Mouse (Mus musculus) MEL (cell line): ENCODE measurements at regions not wholly inside any gene's neighbourhood (a gene's known extent, or its start where the extent isn't known, plus 50 kb on each side); places are given as distances from the start of the nearest gene placed in this dataset.

ENCODE experiments used
- DNase-seq: peaks from one replicate; pipeline ENCODE4 v3.0.0; 2011; ENCODE audit warnings: low read depth, low spot score
- H3K27ac ChIP-seq: 2 replicates; pipeline ENCODE4 v1.5.1; 2012; ENCODE audit warnings: low read depth, mild to moderate bottlenecking, control low read depth, low read length, moderate library complexity; ENCODE audit not compliant: control insufficient read depth
- H3K27me3 ChIP-seq, 2 experiments: fragments of 150-350 bp in 1 of 2; sonication (generic) in 1 of 2; 2 replicates each; pipeline ENCODE4 v1.6.1; 2012; ENCODE audit warnings: low read length in 2 of 2, mild to moderate bottlenecking in 2 of 2, improper control_type of control experiment in 1 of 2, moderate library complexity in 1 of 2; ENCODE audit not compliant: insufficient read depth in 2 of 2, control insufficient read depth in 1 of 2
- H3K36me3 ChIP-seq, 2 experiments: 2 replicates each; pipeline ENCODE4 v1.6.1; 2012 to 2014; ENCODE audit warnings: low read length in 2 of 2, improper control_type of control experiment in 1 of 2, inconsistent platforms in 1 of 2, mild to moderate bottlenecking in 1 of 2; ENCODE audit not compliant: insufficient read depth in 2 of 2, control insufficient read depth in 1 of 2
- H3K4me1 ChIP-seq, 2 experiments: fragments of 150-350 bp in 1 of 2; sonication (generic) in 1 of 2; 2 replicates each; pipeline ENCODE4 v1.6.1; 2012; ENCODE audit warnings: low read length in 2 of 2, improper control_type of control experiment in 1 of 2, mild to moderate bottlenecking in 1 of 2; ENCODE audit not compliant: insufficient read depth in 2 of 2, control insufficient read depth in 1 of 2
- H3K4me3 ChIP-seq, 2 experiments: fragments of 150-350 bp in 1 of 2; sonication (generic) in 1 of 2; 2 replicates each; pipeline ENCODE4 v1.5.1; 2012; ENCODE audit warnings: low read depth in 2 of 2, low read length in 2 of 2, mild to moderate bottlenecking in 2 of 2, moderate library complexity in 2 of 2, control low read depth in 1 of 2, improper control_type of control experiment in 1 of 2; ENCODE audit not compliant: control insufficient read depth in 1 of 2, insufficient read depth in 1 of 2
- H3K79me2 ChIP-seq: 2 replicates; pipeline ENCODE4 v1.6.1; 2012; ENCODE audit warnings: mild to moderate bottlenecking, low read length, moderate library complexity; ENCODE audit not compliant: control insufficient read depth, poor library complexity, insufficient read depth
- H3K9ac ChIP-seq: 2 replicates; pipeline ENCODE4 v1.6.1; 2012; ENCODE audit warnings: low read depth, mild to moderate bottlenecking, control low read depth, low read length, moderate library complexity; ENCODE audit not compliant: control insufficient read depth, poor library complexity, severe bottlenecking
- H3K9me3 ChIP-seq: fragments of 150-350 bp; sonication (generic); replicated peaks from 2 replicates; pipeline ENCODE4 v1.6.1; 2012; ENCODE audit warnings: mild to moderate bottlenecking, low read length, improper control_type of control experiment, moderate library complexity; ENCODE audit not compliant: insufficient read depth
- BHLHE40 ChIP-seq: IDR thresholded peaks from 2 replicates; pipeline ENCODE4 v1.6.1; 2012; ENCODE audit warnings: low read depth, mild to moderate bottlenecking, inconsistent platforms, low read length, improper control_type of control experiment, borderline replicate concordance
- CHD2 ChIP-seq: IDR thresholded peaks from 2 replicates; pipeline ENCODE4 v1.6.1; 2011; ENCODE audit warnings: low read length, improper control_type of control experiment
- CTCF ChIP-seq, 3 experiments: IDR thresholded peaks in 2 of 3; conservative IDR thresholded peaks in 1 of 3; 2 replicates each; pipeline ENCODE4 v1.5.1; 2011 to 2012; ENCODE audit warnings: low read length in 3 of 3, low read depth in 2 of 3, mild to moderate bottlenecking in 2 of 3, improper control_type of control experiment in 1 of 3, inconsistent platforms in 1 of 3, mixed read lengths in 1 of 3, moderate library complexity in 1 of 3; ENCODE audit not compliant: control insufficient read depth in 1 of 3, insufficient read depth in 1 of 3, poor library complexity in 1 of 3, severe bottlenecking in 1 of 3
- E2F4 ChIP-seq: IDR thresholded peaks from 2 replicates; pipeline ENCODE4 v1.6.1; 2011; ENCODE audit warnings: low read depth, low read length, improper control_type of control experiment, borderline replicate concordance
- ELF1 ChIP-seq: IDR thresholded peaks from 2 replicates; pipeline ENCODE4 v1.6.1; 2014; ENCODE audit warnings: low read depth, mild to moderate bottlenecking, inconsistent platforms, low read length, improper control_type of control experiment, moderate library complexity
- EP300 ChIP-seq, 2 experiments: IDR thresholded peaks; 2 replicates each; pipeline ENCODE4 v1.6.1; 2011; ENCODE audit warnings: improper control_type of control experiment in 2 of 2, low read length in 2 of 2, low read depth in 1 of 2, mild to moderate bottlenecking in 1 of 2
- GABPA ChIP-seq: IDR thresholded peaks from 2 replicates; pipeline ENCODE4 v1.6.1; 2012; ENCODE audit warnings: low read depth, mild to moderate bottlenecking, inconsistent platforms, low read length, improper control_type of control experiment, moderate library complexity
- GATA1 ChIP-seq: IDR thresholded peaks from 2 replicates; pipeline ENCODE4 v1.6.1; 2011; ENCODE audit warnings: low read depth, low read length, improper control_type of control experiment
- HCFC1 ChIP-seq: IDR thresholded peaks from 2 replicates; pipeline ENCODE4 v1.6.1; 2012; ENCODE audit warnings: low read depth, mild to moderate bottlenecking, inconsistent platforms, low read length, improper control_type of control experiment, moderate library complexity
- JUND ChIP-seq: IDR thresholded peaks from 2 replicates; pipeline ENCODE4 v1.6.1; 2011; ENCODE audit warnings: low read depth, mild to moderate bottlenecking, improper control_type of control experiment, low read length
- KAT2A ChIP-seq: conservative IDR thresholded peaks from 2 replicates; pipeline ENCODE4 v1.6.1; 2012; ENCODE audit warnings: low read depth, low read length, improper control_type of control experiment, inconsistent platforms
- MAX ChIP-seq: IDR thresholded peaks from 2 replicates; pipeline ENCODE4 v1.6.1; 2011; ENCODE audit warnings: low read length, improper control_type of control experiment
- MAZ ChIP-seq: IDR thresholded peaks from 2 replicates; pipeline ENCODE4 v1.6.1; 2012; ENCODE audit warnings: low read depth, mild to moderate bottlenecking, inconsistent platforms, low read length, improper control_type of control experiment
- MXI1 ChIP-seq: IDR thresholded peaks from 2 replicates; pipeline ENCODE4 v1.6.1; 2011; ENCODE audit warnings: mild to moderate bottlenecking, low read depth, low read length, improper control_type of control experiment
- MYB ChIP-seq: IDR thresholded peaks from 2 replicates; pipeline ENCODE4 v1.6.1; 2011; ENCODE audit warnings: mild to moderate bottlenecking, low read depth, low read length, improper control_type of control experiment
- POLR2AphosphoS2 ChIP-seq: IDR thresholded peaks from 2 replicates; pipeline ENCODE4 v1.6.1; 2011; ENCODE audit warnings: low read length, improper control_type of control experiment
- RAD21 ChIP-seq: IDR thresholded peaks from 2 replicates; pipeline ENCODE4 v1.6.1; 2011; ENCODE audit warnings: mild to moderate bottlenecking, low read depth, low read length, improper control_type of control experiment
- RCOR1 ChIP-seq: IDR thresholded peaks from 2 replicates; pipeline ENCODE4 v1.6.1; 2012; ENCODE audit warnings: low read depth, mild to moderate bottlenecking, inconsistent platforms, low read length, improper control_type of control experiment
- SMC3 ChIP-seq: IDR thresholded peaks from 2 replicates; pipeline ENCODE4 v1.6.1; 2011; ENCODE audit warnings: low read depth, low read length, improper control_type of control experiment
- TCF12 ChIP-seq: IDR thresholded peaks from 2 replicates; pipeline ENCODE4 v1.6.1; 2014; ENCODE audit warnings: low read depth, mild to moderate bottlenecking, inconsistent platforms, low read length, improper control_type of control experiment, moderate library complexity
- UBTF ChIP-seq: IDR thresholded peaks from 2 replicates; pipeline ENCODE4 v1.6.1; 2012; ENCODE audit warnings: low read depth, mild to moderate bottlenecking, inconsistent platforms, low read length, improper control_type of control experiment, moderate library complexity, borderline replicate concordance; ENCODE audit not compliant: insufficient read depth
- USF1 ChIP-seq: IDR thresholded peaks from 2 replicates; pipeline ENCODE4 v1.6.1; 2014; ENCODE audit warnings: low read depth, mild to moderate bottlenecking, inconsistent platforms, low read length, improper control_type of control experiment, moderate library complexity
- USF2 ChIP-seq, 2 experiments: IDR thresholded peaks; 2 replicates each; pipeline ENCODE4 v1.6.1; 2011 to 2012; ENCODE audit warnings: improper control_type of control experiment in 2 of 2, low read length in 2 of 2, borderline replicate concordance in 1 of 2, inconsistent platforms in 1 of 2, low read depth in 1 of 2, mild to moderate bottlenecking in 1 of 2; ENCODE audit not compliant: insufficient read depth in 1 of 2
- ZKSCAN1 ChIP-seq: IDR thresholded peaks from 2 replicates; pipeline ENCODE4 v1.6.1; 2012; ENCODE audit warnings: low read depth, mild to moderate bottlenecking, inconsistent platforms, low read length, improper control_type of control experiment, moderate library complexity
- ZNF384 ChIP-seq: IDR thresholded peaks from 2 replicates; pipeline ENCODE4 v1.6.1; 2012; ENCODE audit warnings: low read depth, mild to moderate bottlenecking, inconsistent platforms, low read length, improper control_type of control experiment

DNA sequence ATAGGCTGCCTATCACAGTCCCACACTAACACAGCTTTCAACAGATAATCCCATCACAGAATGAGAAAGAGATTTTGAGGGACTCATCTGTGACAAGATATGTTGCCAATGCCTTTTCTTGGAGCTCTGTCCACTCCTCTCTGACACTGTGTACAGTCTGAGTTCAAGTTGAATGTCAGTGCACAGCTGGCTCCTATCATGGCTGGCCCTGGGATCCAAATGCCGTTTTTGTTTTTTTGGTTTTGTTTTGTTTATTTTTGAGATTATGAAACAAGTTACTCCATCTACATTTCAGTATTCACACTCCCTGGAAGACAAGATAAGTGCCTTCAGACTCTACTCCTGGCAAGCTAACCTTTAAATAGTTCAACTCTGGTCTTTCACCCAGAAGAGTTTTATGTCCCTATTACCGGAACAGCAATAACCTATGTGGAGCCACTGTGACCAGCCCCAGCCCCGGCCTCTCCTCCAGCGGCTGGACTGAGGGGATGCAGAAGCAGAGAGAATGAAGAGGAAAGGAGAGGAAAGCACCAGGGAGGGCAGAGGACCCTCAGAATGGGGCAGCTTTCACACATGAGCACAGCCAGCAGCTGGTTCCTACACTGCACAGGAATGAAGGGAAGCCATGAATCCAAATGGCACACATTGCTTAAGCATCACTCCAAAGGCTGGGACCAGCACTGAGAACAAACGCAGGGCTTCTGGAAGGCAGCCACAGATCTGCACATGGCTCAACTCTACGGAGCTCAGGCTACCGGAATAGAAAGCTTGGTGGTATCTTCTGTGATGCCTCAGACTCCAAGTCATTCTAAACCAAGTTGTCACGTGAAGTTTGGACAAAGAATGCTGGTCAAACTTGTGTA lies 99.9 kb upstream of the Nsun2 start:
- Histone ChIP-seq H3K4me1 (no peaks in the 10 kb centered on the region), H3K9ac (no peak overlapping the region), H3K9me3 (no peaks in the 10 kb centered on the region), H3K79me2 (no peaks in the 10 kb centered on the region), H3K27ac (no peak overlapping the region), H3K27me3 (no peaks in the 10 kb centered on the region), H3K4me3 (no peak overlapping the region), H3K36me3 (no peaks in the 10 kb centered on the region)
- TF ChIP-seq RCOR1: no peak
- TF ChIP-seq ZKSCAN1: no peak
- no peak for TF ChIP-seq POLR2AphosphoS2
- TF ChIP-seq RAD21: no peak
- TF ChIP-seq SMC3: no peak
- TF ChIP-seq GATA1: no peak
- TF ChIP-seq GABPA: no peak
- TF ChIP-seq ZNF384: no peak
- no peak for TF ChIP-seq MYB
- TF ChIP-seq CHD2: no peak
- no peak for TF ChIP-seq BHLHE40
- TF ChIP-seq USF1: no peak
- TF ChIP-seq E2F4: no peak
- DNase-seq: no peak

DNA sequence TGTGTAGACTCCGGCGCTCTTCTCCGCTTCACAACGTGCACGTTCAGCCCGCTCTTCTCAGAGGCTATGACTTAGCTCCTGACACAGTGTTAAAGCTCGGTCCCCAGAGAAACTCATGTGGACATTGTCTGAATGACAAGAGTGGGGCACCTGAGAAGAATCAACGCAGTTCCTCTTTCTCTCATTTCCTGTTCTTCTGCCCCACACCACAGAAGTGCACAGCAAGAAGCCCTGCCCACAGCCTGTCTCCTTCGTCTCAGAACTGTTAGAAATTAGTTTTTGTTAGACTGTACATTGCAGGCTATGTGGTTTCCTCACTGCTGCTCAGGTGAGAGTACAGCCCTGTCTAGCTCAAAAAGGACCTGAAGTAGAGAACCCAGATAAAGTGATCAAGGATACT lies 94.1 kb upstream of the Nsun2 start:
- H3K27me3 ChIP-seq: no peaks in the 10 kb centered on the region
- no peaks in the 10 kb centered on the region for H3K36me3 ChIP-seq
- no peak for DNase-seq
- H3K79me2 ChIP-seq: no peaks in the 10 kb centered on the region
- H3K4me1 ChIP-seq: no peaks in the 10 kb centered on the region
- no peak overlapping the region for H3K9ac ChIP-seq
- no peak overlapping the region for H3K4me3 ChIP-seq
- H3K9me3 ChIP-seq: no peaks in the 10 kb centered on the region
- no peak overlapping the region for H3K27ac ChIP-seq
- TF ChIP-seq EP300 (IDR thresholded peaks at IDR 0.05; ENCODE audit: low read depth in 1 of 2, low read length in 2 of 2) (no peak), CHD2 (no peak), GABPA (no peak), ZKSCAN1 (no peak), GATA1 (no peak), MAZ (no peak), HCFC1 (no peak), KAT2A (no peak), MAX (no peak), MXI1 (no peak), JUND (no peak), USF1 (no peak), MYB (no peak), ELF1 (no peak), USF2 (IDR thresholded peaks at IDR 0.05; ENCODE audit: borderline replicate concordance in 1 of 2, insufficient read depth in 1 of 2, low read depth in 1 of 2, low read length in 2 of 2) (no peak), TCF12 (no peak), POLR2AphosphoS2 (no peak), UBTF (no peak), CTCF (IDR thresholded peaks at IDR 0.05 in 2 of 3, conservative IDR thresholded peaks at IDR 0.05 in 1 of 3; ENCODE audit: control insufficient read depth in 1 of 3, insufficient read depth in 1 of 3, low read depth in 2 of 3, low read length in 3 of 3, poor library complexity in 1 of 3, severe bottlenecking in 1 of 3) (no peak)
